Mouse (Mus musculus) cerebellum, adult 2 months (tissue): ENCODE measurements around the gene Casp8ap2.

Experiments used
- CTCF ChIP-seq: fragments of 200-500 bp; IDR thresholded peaks from 2 replicates; pipeline ENCODE4 v1.5.1; 2011; ENCODE audit warnings: low read depth, mild to moderate bottlenecking, control low read depth, low read length, moderate library complexity, borderline replicate concordance; ENCODE audit not compliant: insufficient read depth
- POLR2A ChIP-seq: fragments of 200-500 bp; IDR thresholded peaks from 2 replicates; pipeline ENCODE4 v1.6.1; 2011; ENCODE audit warnings: low read length, control low read depth, borderline replicate concordance; ENCODE audit not compliant: insufficient read depth

DNA sequence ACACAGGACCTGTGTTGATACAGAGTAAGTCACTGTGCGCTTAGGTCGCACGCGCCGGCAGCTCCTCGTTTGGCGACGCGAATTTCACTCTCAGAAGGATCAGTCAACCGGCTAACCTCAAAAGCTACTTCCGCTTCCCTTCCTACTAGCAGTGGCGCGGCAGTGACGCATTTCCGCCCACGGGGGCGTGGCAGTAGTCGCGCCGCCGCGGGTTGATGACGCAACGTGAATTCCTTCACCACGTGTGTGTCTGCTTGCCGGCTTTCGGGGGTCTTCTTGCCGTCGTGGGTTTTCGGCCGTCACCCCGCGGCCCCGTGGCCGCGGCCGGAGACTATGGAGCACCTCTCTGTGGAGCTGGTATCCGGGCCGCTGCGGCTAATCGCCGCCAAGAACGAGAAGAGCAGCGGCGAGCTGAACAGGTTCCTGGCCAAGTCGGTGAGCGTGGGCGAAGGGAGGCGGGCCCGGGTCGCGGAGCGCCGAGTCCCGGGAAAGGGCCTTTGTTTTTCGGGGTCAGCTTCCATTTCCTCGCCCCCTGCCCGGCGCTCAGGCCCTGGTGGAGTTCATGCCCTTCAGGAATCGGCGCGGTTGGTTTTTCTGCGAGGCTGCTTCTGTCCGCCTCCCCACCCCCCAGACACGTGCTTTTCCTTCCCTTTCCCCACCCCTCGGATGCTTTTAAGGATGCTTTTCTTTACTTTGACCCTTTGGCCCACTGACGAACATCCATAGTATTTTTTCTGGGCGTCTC, 41.8 kb downstream of the Casp8ap2 start, which contains the start of gene Mdn1:
- TF ChIP-seq CTCF, result no peak
- TF ChIP-seq POLR2A, result peak; percentile 74; the same call in 1 of the 2 replicates
